Mouse (Mus musculus) stomach, postnatal 0 days (tissue): Measurements from ENCODE around the gene Exosc6. TPM values are rescaled to one million over a fixed set of nuclear protein-coding genes. Genes with fewer than 3 reads are reported as not detected.
"Not testable (repeated sequence)": the region's sequence is repeated elsewhere in the genome, so short reads cannot be mapped to it uniquely, and the experiment has no call there.

Experiments used
- ATAC-seq: fragments of 200-750 bp; cut with Nextera tagmentation; 2 replicates; pipeline ENCODE4 v1.8.0; 2017; ENCODE audit not compliant: low FRiP score, low TSS enrichment
- DNase-seq: peaks from one replicate; pipeline ENCODE4 v3.0.0-alpha.2; 2016; ENCODE audit warnings: low spot score
- H3K27ac ChIP-seq: fragments of 300-500 bp; sonication (generic); replicated peaks from 2 replicates; pipeline ENCODE4 v1.5.1; 2014; ENCODE audit warnings: mild to moderate bottlenecking, control low read depth
- H3K27me3 ChIP-seq: fragments of 300-500 bp; sonication (generic); 2 replicates; pipeline ENCODE4 v1.6.1; 2014; ENCODE audit warnings: low read length; ENCODE audit not compliant: control insufficient read depth, insufficient read depth
- H3K36me3 ChIP-seq: fragments of 300-500 bp; sonication (generic); 2 replicates; pipeline ENCODE4 v1.6.1; 2014; ENCODE audit warnings: low read length, mixed read lengths; ENCODE audit not compliant: control insufficient read depth, insufficient read depth
- H3K4me1 ChIP-seq: fragments of 300-500 bp; sonication (generic); replicated peaks from 2 replicates; pipeline ENCODE4 v1.6.1; 2014; ENCODE audit warnings: antibody characterized with exemption; ENCODE audit not compliant: control insufficient read depth, insufficient read depth
- H3K4me2 ChIP-seq: fragments of 300-500 bp; sonication (generic); replicated peaks from 2 replicates; pipeline ENCODE4 v1.6.1; 2014; ENCODE audit warnings: low read depth, mild to moderate bottlenecking, control low read depth, moderate library complexity
- H3K4me3 ChIP-seq: fragments of 300-500 bp; sonication (generic); 2 replicates; pipeline ENCODE4 v1.5.1; 2014; ENCODE audit warnings: low read depth, low read length, control low read depth
- H3K9ac ChIP-seq: fragments of 300-500 bp; sonication (generic); 2 replicates; pipeline ENCODE4 v1.6.1; 2014; ENCODE audit warnings: mild to moderate bottlenecking, low read length, control low read depth, mixed read lengths
- H3K9me3 ChIP-seq: fragments of 300-500 bp; sonication (generic); 2 replicates; pipeline ENCODE4 v1.6.1; 2016; ENCODE audit warnings: low read length; ENCODE audit not compliant: control insufficient read depth
- CTCF ChIP-seq: IDR thresholded peaks from 2 replicates; pipeline ENCODE4 v1.5.1; 2016; ENCODE audit warnings: antibody characterized with exemption, low read depth, mild to moderate bottlenecking, moderate library complexity
- EP300 ChIP-seq: optimal IDR thresholded peaks from 2 replicates; pipeline ENCODE3; 2016; ENCODE audit warnings: antibody characterized with exemption
- WGBS: fragments of 180-500 bp; shearing (Covaris S2); extraction: QIAGEN DNeasy Blood & Tissue Kit; methylation state at CpG from one replicate; pipeline ENCODE4 v1.1.7; 2014; 5-methylcytosine and 5-hydroxymethylcytosine counted together
- microRNA-seq: library from miRNA; unstranded; fragments of <30 nt; microRNA quantifications from one replicate; pipeline ENCODE4, GENCODE M21; 2016
- polyA plus RNA-seq: library from polyadenylated mRNA; unstranded; fragments of >200 nt; fragmentation: Nextera tagmentation; extraction: Ambion mirVana; gene quantifications from 2 replicates; pipeline ENCODE4 v1.2.1, GENCODE M21; 2015

The Exosc6 gene
- polyA plus RNA-seq, 1 experiment from 2014 or later, result 8.6 TPM

DNA sequence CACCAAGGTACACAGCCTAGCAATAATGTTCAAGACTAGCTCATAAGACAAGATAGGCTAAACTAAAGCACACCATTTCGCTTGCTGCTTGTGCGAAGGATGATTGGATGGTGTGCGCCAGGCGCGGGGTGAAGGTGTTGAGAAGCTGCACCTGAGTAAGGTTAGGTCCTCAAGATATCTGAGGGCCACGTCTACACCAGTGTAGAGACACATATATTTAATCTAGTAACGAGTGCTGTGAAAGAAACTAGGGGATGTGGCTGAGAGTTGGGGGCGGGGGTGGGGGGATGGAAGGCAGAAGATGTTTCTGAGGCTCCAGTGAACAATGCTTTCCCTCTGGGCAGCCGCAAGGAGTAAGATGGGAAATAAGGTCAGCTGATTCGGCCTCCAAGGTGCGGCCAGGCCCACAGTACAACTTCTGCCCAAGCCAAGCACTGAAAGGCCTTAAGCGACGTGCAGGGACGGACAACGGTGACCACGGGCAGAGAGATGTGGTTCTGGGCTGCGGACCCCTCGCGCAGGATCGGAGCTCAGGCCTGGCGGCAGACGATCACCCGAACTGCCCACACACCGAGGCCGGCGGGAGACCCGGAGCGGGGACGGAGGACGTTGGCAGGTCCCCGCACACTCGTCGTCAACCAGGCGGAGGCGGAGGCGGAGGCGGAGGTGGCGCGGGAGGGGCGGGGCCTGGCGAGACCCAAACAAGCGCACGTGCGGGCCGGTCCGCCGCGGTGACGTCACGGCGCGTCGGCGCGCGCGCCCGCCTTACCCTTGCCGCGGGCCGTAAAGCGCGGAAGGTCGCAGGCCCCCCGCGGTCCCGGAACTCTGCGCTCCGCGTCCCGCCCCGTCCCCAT is 38.0 kb downstream of the Exosc6 start, which contains the start of gene Pdpr:
Gene Pdpr (plus strand): TSS at position 766 of the 854 bp plus-strand sequence.
- Histone ChIP-seq H3K9ac (peak within 1 kb of the TSS; percentile 72), H3K9me3 (no peaks in the 10 kb centered on the region), H3K27me3 (no peaks in the 10 kb centered on the region), H3K4me3 (peak within 1 kb of the TSS; percentile 59), H3K4me2 (peak within 1 kb of the TSS; percentile 85), H3K36me3 (no peaks in the 10 kb centered on the region), H3K4me1 (no peaks in the 10 kb centered on the region), H3K27ac (peak within 1 kb of the TSS; percentile 75)
- DNase-seq (peak; percentile 93), ATAC-seq (peak; percentile 94)
- no peak for TF ChIP-seq CTCF
- no peak for TF ChIP-seq EP300
- 8% methylated on average over 40 of the region's 72 CpGs for WGBS

DNA sequence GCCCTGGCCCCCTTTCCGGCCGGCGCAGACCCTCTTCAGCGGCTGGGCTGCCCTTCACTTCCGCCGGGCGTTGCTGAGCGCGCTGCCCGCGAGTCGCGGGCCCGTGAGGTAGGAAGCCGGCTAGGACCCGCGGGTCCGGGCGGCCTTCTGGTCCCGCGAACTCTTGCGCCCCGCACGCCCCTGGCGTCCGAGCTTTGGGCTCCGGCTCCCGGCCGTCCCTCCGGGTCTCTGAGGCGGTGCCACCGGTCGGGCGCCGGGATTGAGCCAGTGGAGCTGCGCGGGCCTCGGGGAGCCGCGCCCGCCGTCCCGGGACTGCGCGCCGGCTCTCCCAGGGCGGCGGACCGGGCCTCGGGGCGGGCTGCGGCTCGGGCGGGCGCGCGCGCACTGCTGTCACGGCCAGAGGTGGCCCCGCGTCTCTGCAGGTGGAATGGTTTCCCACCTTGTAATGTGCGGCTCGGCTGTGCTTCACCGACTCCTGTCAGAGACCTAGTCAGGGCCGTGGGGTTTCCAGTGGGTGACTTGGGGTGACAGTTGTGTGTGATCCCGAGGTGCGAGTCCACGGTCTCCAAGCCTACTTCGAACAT is 38.7 kb downstream of the Exosc6 start:
- Histone ChIP-seq H3K4me2 (peak overlapping the region; percentile 68), H3K9ac (peak overlapping the region; percentile 65), H3K27ac (peak overlapping the region; percentile 30; the same call in 1 of the 2 replicates), H3K4me3 (peak overlapping the region; percentile 59)
- DNase-seq (peak; percentile 61), ATAC-seq (peak; percentile 73)
- not testable (repeated sequence) for H3K9me3 ChIP-seq, H3K4me1 ChIP-seq, H3K36me3 ChIP-seq, H3K27me3 ChIP-seq
- under 1% methylated on average over 37 of the region's 69 CpGs for WGBS

Small RNA genes within 50 kb of the gene (microRNA-seq; reads per million reads assigned to microRNA genes)
- gene Gm24103, result not detected
- gene Mir3473d, result not detected

Other genes with a start within 250 kb of the Exosc6 start
- gene Cog4, start 209.7 kb upstream of the Exosc6 start, polyA plus RNA-seq, result 34.1 and 34.9 TPM in 2 replicates
- 38.6 and 39.0 TPM in 2 replicates for gene Sf3b3, start 209.6 kb upstream of the Exosc6 start, polyA plus RNA-seq
- gene Fuk, start 153.9 kb upstream of the Exosc6 start, polyA plus RNA-seq, result 6.0 and 6.5 TPM in 2 replicates
- 7.1 and 7.3 TPM in 2 replicates for gene St3gal2, start 136.4 kb upstream of the Exosc6 start, polyA plus RNA-seq
- 6.2 and 7.5 TPM in 2 replicates for gene Ddx19a, start 58.5 kb upstream of the Exosc6 start, polyA plus RNA-seq
- gene Ddx19b, start 24.6 kb upstream of the Exosc6 start, polyA plus RNA-seq, result 4.1 and 4.8 TPM in 2 replicates
- 27.4 and 28.8 TPM in 2 replicates for gene Aars, start 23.2 kb upstream of the Exosc6 start, polyA plus RNA-seq
- not detected in 2 replicates for gene Clec18a, start 36.1 kb downstream of the Exosc6 start, polyA plus RNA-seq
- gene Pdpr, start 38.3 kb downstream of the Exosc6 start, polyA plus RNA-seq, result 4.9 and 5.8 TPM in 2 replicates
- 25.1 and 27.3 TPM in 2 replicates for gene Glg1, start 202.9 kb downstream of the Exosc6 start, polyA plus RNA-seq
- gene Rfwd3, start 243.9 kb downstream of the Exosc6 start, polyA plus RNA-seq, result 12.0 and 12.5 TPM in 2 replicates